Mouse (Mus musculus): Measurements from ENCODE around the gene Mat2a. TPM values are rescaled to one million over a fixed set of nuclear protein-coding genes. Genes with fewer than 3 reads are reported as not detected.
"Not testable (repeated sequence)": the region's sequence is repeated elsewhere in the genome, so short reads cannot be mapped to it uniquely, and the experiment has no call there.

Gene Mat2a
- polyA plus RNA-seq, 1 experiment, result 103 TPM

DNA sequence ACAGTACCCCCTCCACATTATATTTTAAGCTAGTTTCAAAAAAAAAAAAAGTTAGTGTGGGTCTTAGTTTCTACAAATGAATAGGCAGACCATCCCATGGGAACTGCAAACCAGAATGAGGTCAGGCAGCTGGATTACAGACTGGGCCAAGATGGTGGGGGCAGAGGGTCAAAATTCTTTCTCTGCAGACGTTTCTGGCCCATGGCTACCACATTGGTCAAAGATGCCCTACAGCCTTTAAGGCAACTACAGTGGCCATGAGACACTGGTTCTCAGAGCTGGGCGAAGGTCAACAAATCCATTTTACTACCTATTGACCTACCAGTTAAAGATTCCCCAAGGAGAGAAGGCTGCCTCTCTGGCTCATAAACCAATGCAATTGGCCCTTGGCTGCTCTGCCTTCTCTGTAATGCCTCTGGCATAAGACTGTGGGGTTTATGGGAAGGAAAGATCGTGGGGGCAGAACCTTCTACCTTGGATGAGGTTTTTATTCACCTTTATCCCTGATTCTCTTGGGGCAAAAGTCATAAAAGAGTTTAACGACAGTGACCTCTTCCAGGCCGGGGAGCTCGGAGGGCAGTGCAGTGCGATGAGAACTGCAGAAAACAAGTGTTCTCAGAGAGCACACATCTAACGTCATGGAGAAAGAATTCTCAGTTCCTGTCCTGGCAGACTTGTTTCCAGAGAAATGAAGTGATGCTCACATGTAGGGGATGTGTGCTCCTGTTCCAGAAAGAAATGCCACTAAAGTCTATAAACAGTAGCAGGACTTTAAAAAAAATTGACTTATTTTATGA is 26.2 kb upstream of the Mat2a start:
- peaks cover 5% of the 10 kb centered on the region for H3K4me1 ChIP-seq (ENCODE audit: control insufficient read depth, insufficient read depth, insufficient read length, low read length)
- H3K27ac ChIP-seq (replicated peaks; ENCODE audit: low read depth, low read length), result peak overlapping the region; percentile 79
- no peak overlapping the region for H3K4me3 ChIP-seq (ENCODE audit: insufficient read depth, low read depth, low read length)

DNA sequence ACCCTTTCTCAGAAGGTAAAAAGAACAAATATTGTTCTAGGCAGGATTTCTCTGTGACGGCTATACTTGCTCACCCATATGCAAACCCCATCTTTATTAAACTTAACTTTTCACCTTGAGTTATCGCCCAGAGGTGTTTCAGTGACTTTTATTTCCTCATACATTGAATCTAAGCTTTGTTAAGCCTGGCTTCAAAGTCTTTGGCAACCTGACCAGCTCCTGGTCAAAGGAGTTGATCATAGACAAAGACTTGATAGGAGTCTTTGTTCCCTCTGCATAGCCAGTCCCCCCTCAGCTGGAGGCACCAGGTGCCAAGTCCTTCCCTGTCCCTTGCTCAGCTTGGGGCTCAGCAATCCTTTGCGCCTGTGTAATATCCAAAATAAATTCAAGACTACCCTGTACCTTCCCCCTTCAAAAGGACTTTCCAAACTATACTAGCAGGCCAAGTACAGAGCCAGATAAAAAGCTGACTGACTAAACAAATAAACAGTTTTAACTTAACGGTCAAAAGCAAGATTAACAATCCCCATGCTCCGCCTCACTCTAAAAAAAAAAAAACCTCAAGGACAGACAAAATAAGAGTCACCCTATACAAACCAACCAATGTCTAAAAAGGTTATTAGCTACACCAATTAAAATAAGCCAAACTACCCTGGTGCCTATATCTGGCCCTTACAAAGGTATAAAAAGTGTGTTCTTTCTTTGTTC is 23.3 kb upstream of the Mat2a start:
- peaks cover 15% of the 10 kb centered on the region for H3K4me1 ChIP-seq (ENCODE audit: control insufficient read depth, insufficient read depth, insufficient read length, low read length)
- not testable (repeated sequence) for H3K4me3 ChIP-seq (ENCODE audit: insufficient read depth, low read depth, low read length); H3K27ac ChIP-seq (replicated peaks; ENCODE audit: low read depth, low read length)

DNA sequence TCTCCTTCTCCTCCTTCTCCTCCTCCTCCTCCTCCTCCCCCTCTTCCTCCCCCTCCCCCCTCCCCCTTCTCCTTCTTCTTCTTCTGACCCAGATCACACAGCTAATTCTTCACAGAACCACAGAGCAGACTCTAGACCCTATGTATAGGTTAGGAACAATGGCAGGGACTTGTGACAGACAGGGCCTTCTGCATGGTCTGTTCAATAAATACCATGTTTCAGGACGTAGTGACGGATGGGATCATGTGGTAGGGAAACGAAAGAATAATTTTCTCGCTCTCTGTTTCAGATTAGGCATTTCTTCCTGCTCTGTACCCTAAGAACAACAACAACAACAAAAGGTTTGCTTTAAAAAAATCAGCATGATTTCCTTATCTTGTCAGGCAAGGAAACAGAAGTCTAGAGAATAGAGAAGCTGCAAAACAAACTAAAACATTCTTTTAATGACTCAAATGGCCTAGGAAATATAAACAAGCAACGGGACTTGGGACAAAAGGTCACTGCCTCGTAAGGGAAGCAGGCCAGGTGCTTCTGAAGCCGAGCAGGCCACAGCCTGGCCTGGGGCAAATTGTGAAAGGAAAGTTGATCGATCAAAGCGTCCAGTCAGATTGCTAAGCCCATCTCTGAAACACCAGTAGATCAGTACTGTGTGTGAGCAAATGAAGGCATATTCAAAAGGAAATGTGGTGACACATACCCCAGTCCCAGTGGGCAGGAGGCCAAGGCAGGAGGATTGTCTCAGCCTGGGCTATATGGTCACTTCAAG is 20.9 kb upstream of the Mat2a start:
- H3K4me1 ChIP-seq (ENCODE audit: control insufficient read depth, insufficient read depth, insufficient read length, low read length), result peaks cover 11% of the 10 kb centered on the region
- peak overlapping the region; percentile 53 for H3K27ac ChIP-seq (replicated peaks; ENCODE audit: low read depth, low read length)
- H3K4me3 ChIP-seq (ENCODE audit: insufficient read depth, low read depth, low read length), result no peak overlapping the region

DNA sequence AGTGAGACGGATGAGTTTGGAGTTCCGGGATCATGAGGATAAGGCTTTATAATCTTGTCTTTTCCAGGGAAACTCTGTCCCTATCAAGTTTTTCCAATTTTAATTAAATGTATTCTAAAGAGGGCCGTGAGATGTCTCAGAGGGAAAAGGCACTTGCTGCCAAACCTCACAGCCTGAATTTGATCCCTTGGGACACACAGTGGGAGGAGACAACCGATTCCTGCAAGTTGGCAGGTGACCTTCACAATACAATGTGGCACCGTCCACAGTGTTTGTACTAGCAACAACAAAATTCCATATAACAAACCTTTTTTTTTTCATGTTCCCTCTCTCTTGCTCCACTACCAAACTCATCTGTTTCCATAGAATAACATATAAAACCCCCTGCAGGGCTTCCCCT is 19.6 kb upstream of the Mat2a start:
- Histone ChIP-seq H3K4me3 (ENCODE audit: insufficient read depth, low read depth, low read length) (no peak overlapping the region), H3K27ac (replicated peaks; ENCODE audit: low read depth, low read length) (0 out of 2 replicates have a peak overlapping the region, but pooled peaks have one; percentile 8)

DNA sequence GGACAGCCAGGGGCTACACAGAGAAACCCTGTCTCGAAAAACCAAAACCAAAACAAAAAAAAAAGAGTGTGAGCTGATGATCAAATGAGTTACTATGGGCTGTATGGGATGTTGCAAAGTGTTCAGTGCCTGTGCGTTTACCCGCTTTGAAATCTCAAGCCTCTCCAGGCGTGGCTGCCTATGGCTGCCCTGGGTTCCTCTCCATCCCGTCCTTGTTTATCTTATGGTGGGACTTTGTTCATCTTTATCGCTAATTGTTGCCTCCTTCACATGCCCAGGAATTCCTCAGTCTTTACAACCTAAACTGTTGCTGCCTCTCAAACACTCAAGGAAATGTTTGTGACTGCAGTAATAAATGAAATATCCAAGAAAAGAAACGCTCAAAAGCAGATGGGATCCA is 19.1 kb upstream of the Mat2a start:
- Histone ChIP-seq H3K27ac (replicated peaks; ENCODE audit: low read depth, low read length) (no peak overlapping the region), H3K4me3 (ENCODE audit: insufficient read depth, low read depth, low read length) (no peak overlapping the region), H3K4me1 (ENCODE audit: control insufficient read depth, insufficient read depth, insufficient read length, low read length) (peaks cover 18% of the 10 kb centered on the region)

More for the DNA sequence above, 19.6 kb upstream of the Mat2a start:
- H3K4me1 ChIP-seq (ENCODE audit: control insufficient read depth, insufficient read depth, insufficient read length, low read length), result peaks cover 18% of the 10 kb centered on the region

DNA sequence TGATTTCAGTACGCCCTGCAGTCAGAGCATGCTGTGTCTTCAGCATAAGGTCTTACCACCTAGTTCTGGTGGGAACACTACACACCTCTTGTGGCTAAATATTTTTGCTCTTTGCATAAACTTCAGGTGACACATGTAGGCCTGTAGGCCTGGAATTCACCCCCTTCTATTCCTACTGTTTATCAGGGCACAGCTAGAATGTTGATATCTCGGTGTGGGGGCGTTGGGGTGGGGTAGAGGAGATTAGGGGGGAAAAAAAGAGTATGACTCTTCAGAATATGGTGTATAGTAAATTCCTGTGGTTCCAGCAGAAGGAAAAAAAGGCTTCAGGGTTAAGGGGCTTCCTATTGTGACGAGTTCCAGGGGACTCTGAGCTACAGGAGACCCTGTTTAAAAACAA is 17.2 kb upstream of the Mat2a start:
- Histone ChIP-seq H3K4me1 (ENCODE audit: control insufficient read depth, insufficient read depth, insufficient read length, low read length) (peaks cover 18% of the 10 kb centered on the region), H3K27ac (replicated peaks; ENCODE audit: low read depth, low read length) (no peak overlapping the region), H3K4me3 (ENCODE audit: insufficient read depth, low read depth, low read length) (no peak overlapping the region)

DNA sequence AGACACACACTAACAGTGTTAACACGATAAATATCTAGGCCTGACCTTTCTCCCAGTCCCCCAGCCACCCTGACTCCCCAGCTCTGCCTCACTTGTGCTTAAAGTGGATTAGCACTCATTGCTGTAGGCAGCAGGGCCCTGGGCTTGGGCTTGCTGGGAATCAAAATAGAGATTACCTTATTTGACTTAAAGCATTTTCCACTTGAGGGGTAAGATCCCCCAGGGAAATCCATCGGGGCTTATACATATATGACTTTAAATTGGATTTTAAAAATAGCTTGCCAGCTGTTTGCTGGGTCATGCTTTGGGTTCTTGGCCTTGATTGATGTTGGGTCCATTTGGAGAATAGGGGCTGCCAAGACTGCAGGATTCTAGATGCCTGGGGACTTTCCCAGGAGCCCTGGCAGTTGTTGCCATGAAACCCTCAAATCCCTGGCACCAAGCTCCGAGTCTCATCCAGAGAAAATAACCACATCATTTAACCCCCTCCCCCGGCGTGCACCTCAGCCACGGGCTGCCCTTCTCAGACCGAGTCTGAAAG is 15.5 kb upstream of the Mat2a start:
- no peak overlapping the region for H3K4me3 ChIP-seq (ENCODE audit: insufficient read depth, low read depth, low read length)
- H3K27ac ChIP-seq (replicated peaks; ENCODE audit: low read depth, low read length), result 0 out of 2 replicates have a peak overlapping the region, but pooled peaks have one; percentile 5
- peaks cover 15% of the 10 kb centered on the region for H3K4me1 ChIP-seq (ENCODE audit: control insufficient read depth, insufficient read depth, insufficient read length, low read length)

DNA sequence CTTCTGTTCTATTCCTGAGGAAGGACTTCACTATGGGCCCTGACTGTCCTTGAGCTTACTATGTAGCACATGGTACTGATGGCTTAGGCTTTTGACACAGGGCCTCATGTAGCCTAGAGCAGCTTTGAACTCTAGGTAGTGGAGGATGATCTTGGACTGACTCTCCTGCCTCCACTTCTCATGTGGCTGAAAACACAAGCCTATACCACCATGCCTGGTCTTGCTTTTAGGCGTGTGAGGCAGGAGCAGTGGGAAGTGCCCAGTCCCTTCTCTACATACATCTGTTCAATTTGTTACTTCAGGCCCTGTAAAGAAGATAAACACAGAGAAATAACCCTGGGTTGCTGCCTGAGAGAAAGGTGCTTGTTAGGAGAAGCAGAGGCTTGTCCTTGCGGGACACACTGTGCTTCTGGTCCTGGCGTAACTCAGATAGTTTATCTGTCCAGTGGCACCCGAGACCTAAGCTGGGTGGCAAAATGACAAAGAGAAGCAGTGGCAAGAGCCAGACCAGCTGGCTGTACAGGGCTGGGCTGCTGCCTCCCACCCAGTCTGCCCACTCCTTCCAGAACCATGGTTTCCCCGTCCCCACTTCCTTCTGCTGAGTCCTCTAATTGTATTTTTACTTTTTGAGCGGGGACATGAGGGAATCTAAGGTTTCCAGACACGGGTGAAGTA is 14.9 kb upstream of the Mat2a start:
- Histone ChIP-seq H3K27ac (replicated peaks; ENCODE audit: low read depth, low read length) (0 out of 2 replicates have a peak overlapping the region, but pooled peaks have one; percentile 5), H3K4me1 (ENCODE audit: control insufficient read depth, insufficient read depth, insufficient read length, low read length) (peaks cover 11% of the 10 kb centered on the region)

DNA sequence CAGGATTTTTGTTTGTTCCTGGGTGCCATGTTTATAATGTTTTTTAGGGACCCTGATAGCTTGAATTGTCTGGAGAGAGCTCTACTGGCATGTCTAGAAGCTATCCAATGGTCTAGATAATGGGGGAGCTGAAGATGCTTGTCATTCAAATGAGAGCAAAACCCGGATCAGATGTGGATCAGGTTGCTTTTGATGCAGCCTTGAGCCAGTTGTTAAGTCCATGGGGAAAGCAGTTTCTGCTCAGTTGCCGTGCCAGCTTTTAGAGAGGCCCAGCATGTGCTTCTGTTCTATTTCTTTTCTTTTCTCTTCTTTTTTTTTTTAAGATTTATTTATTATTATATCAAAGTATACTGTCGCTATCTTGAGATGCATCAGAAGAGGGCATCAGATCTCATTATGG is 14.2 kb upstream of the Mat2a start:
- Histone ChIP-seq H3K27ac (replicated peaks; ENCODE audit: low read depth, low read length) (no peak overlapping the region), H3K4me1 (ENCODE audit: control insufficient read depth, insufficient read depth, insufficient read length, low read length) (peaks cover 8% of the 10 kb centered on the region; the same call in 1 of the 2 replicates), H3K4me3 (ENCODE audit: insufficient read depth, low read depth, low read length) (no peak overlapping the region)

More for the DNA sequence above, 14.9 kb upstream of the Mat2a start:
- no peak overlapping the region for H3K4me3 ChIP-seq (ENCODE audit: insufficient read depth, low read depth, low read length)

DNA sequence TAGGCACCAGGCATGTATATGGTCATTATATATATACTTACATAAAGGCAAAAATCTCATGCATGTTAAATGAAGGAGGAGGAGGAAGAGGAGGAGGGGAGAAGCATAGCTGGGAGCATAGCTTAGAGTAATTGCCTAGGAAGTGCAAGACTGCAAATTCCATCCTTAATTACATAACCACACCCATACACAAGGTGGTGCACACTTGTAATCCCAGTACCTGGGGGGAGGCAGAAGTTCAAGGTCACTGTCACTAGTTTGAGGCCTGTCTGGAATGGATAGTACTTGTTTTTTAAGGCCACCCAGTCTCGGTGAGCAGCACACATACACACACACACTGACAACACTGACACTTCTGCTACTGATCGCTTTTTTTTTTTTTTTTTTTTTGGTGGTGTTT is 13.0 kb upstream of the Mat2a start:
- H3K27ac ChIP-seq (replicated peaks; ENCODE audit: low read depth, low read length), result no peak overlapping the region
- peaks cover 8% of the 10 kb centered on the region; the same call in 1 of the 2 replicates for H3K4me1 ChIP-seq (ENCODE audit: control insufficient read depth, insufficient read depth, insufficient read length, low read length)
- H3K4me3 ChIP-seq (ENCODE audit: insufficient read depth, low read depth, low read length), result no peak overlapping the region

DNA sequence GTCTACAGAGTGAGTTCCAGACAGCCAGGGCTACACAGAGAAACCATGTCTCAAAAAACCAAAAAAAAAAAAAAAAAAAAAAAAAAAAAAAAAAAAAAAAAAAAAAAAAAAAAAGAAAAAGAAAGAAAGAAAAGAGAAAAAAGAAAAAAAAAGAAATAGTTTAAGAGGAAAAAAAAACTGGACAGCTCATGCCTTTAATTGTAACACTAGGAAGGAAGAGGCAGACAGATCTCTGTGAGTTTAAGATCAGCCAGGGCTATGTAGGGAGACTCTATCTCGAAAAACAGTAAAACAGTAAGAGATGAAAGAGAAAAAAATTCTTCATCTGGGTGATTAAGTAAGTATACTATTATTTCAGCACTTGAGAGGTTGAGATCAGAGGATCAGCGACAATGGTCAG is 12.4 kb upstream of the Mat2a start:
- not testable (repeated sequence) for H3K4me3 ChIP-seq (ENCODE audit: insufficient read depth, low read depth, low read length); H3K4me1 ChIP-seq (ENCODE audit: control insufficient read depth, insufficient read depth, insufficient read length, low read length); H3K27ac ChIP-seq (replicated peaks; ENCODE audit: low read depth, low read length)

DNA sequence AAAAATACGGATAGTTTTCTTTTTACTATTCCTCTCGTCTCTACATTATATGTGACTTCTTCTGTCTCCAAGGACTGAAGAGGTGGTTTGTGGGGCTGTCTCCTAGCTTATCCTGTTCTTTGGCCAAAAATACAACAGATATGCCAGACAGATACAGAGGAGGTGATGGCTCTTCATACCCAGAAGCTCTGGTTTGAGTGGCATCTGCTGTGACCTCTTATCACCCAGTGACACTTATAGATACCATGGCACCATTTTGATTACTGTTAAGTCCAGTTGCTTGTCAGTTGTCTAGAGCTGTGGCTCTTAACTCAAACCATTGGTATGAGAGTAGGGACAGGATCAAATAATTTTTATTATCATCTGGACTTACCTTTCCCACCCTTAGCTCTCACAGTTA is 8.1 kb upstream of the Mat2a start:
- Histone ChIP-seq H3K4me1 (ENCODE audit: control insufficient read depth, insufficient read depth, insufficient read length, low read length) (no peaks in the 10 kb centered on the region), H3K4me3 (ENCODE audit: insufficient read depth, low read depth, low read length) (no peak overlapping the region), H3K27ac (replicated peaks; ENCODE audit: low read depth, low read length) (no peak overlapping the region)

DNA sequence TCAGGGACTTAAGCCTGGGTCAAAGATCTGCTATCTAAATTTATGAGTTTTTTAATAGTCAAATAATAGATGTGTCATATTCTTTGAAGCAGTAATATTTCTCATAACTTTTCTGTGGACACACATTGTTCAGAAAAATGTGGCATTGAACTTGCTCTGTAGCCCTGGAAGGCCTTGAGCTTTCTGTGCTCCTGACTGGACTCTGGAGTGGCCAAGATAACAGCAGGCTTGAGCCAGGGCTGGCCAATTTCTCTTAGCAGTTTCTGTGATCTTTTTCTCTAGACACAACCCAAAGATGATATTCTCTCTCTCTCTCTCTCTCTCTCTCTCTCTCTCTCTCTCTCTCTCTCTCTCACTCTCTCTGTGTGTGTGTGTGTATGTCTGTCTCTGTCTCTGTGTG is 5.7 kb upstream of the Mat2a start:
- no peak overlapping the region for H3K4me3 ChIP-seq (ENCODE audit: insufficient read depth, low read depth, low read length)
- no peak overlapping the region for H3K27ac ChIP-seq (replicated peaks; ENCODE audit: low read depth, low read length)
- peaks cover 5% of the 10 kb centered on the region for H3K4me1 ChIP-seq (ENCODE audit: control insufficient read depth, insufficient read depth, insufficient read length, low read length)

DNA sequence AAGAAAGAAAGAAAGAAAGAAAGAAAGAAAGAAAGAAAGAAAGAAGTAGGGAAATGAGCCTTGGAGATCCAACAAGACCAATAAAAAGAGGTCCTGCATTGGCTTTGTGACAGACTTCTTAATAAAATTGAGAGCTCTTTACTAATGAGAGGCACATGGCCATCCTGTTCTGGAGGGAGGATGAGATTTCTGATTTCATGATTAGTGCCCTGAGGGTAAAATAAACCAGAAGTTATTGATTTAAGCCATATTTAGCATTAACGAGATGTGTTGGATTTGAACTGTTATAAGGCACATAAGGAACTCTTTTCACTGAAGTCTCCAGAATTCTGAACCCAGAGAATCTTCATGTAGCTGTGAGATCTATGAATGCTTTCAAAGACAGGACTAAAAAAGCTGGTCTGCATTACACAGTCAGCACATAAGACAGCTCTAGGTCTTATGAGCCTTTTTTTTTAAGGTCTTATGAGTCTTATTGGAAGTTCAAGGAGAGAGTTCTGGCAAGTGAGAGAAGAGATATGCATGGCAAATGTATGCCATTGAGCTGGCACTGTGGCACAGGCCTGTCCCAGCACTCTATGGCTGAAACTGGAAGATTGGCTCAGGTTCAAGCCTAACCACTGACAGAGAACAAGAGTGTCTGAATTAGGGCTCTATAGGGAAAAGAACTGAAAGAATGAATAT is 3.7 kb upstream of the Mat2a start:
- peaks cover 5% of the 10 kb centered on the region for H3K4me1 ChIP-seq (ENCODE audit: control insufficient read depth, insufficient read depth, insufficient read length, low read length)
- H3K27ac ChIP-seq (replicated peaks; ENCODE audit: low read depth, low read length), result no peak overlapping the region

More for the DNA sequence above, 3.7 kb upstream of the Mat2a start:
- H3K4me3 ChIP-seq (ENCODE audit: insufficient read depth, low read depth, low read length), result no peak overlapping the region

Data from brown adipose tissue, adult 24 weeks (tissue).